Mouse (Mus musculus) E14TG2a.4 (cell line): Measurements from ENCODE around the gene Rnf4.

Experiments
- H3K27me3 ChIP-seq: 2 replicates; pipeline ENCODE4 v1.6.1; 2014; ENCODE audit warnings: low read length, control low read depth; ENCODE audit not compliant: insufficient read depth
- H3K36me3 ChIP-seq: 2 replicates; pipeline ENCODE4 v1.6.1; 2014; ENCODE audit warnings: low read length, control low read depth; ENCODE audit not compliant: insufficient read depth
- H3K4me1 ChIP-seq: replicated peaks from 2 replicates; pipeline ENCODE4 v1.6.1; 2014; ENCODE audit warnings: low read depth, low read length, control low read depth
- H3K4me3 ChIP-seq: replicated peaks from 2 replicates; pipeline ENCODE4 v1.5.1; 2014; ENCODE audit warnings: mild to moderate bottlenecking, low read length
- H3K9me3 ChIP-seq: 2 replicates; pipeline ENCODE4 v1.6.1; 2014; ENCODE audit warnings: low read length, control low read depth
- CTCF ChIP-seq: conservative IDR thresholded peaks from 2 replicates; pipeline ENCODE4 v1.5.1; 2014; ENCODE audit warnings: low read length
- NANOG ChIP-seq: IDR thresholded peaks from 2 replicates; pipeline ENCODE4 v1.6.1; 2014; ENCODE audit warnings: borderline replicate concordance, low read length, mixed read lengths
- POU5F1 ChIP-seq: IDR thresholded peaks from 2 replicates; pipeline ENCODE4 v1.6.1; 2014; ENCODE audit warnings: low read length, borderline replicate concordance

Gene Rnf4

DNA sequence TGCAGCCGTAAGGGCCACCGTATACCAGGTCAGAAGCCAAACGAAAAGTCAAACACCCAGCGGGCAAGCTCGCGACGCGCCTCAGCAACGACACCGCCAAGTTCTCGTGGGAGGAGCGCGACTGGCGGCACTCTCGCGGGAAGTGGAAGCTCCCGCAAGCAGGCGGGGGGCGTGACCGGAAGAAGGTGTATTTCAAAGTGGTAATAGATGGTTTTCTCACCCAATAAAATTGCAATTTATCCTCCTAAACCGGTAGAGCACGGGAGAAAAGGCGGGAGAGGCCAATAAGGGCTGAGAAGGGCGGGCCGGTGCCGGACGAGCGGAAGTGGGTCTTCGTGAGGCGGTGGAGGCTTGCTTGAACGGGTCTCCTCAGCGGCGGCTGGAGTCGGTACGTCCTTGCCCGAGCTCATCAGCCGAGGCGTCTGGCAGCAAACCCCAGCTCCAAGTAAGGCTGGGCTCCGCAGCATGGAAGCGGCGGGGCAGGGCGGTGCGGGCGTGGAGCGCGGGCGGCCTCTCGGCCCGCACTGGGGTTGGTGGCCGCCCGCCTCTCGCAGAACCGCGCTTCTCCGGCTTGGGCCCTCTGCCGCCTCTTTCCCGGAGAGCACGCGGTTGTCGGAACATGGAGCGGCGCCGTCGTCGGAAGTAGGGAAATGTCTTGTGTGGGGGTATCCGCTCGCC is at the start of gene Rnf4:
TSS of gene Rnf4 (plus strand) at position 193 of the 678 bp plus-strand sequence.
- Histone ChIP-seq H3K27me3 (no peaks in the 10 kb centered on the region), H3K36me3 (peaks cover 54% of the 10 kb centered on the region), H3K4me3 (peak within 1 kb of the TSS; percentile 96), H3K9me3 (no peaks in the 10 kb centered on the region), H3K4me1 (peaks cover 52% of the 10 kb centered on the region)
- no peak for TF ChIP-seq CTCF
- no peak for TF ChIP-seq POU5F1

DNA sequence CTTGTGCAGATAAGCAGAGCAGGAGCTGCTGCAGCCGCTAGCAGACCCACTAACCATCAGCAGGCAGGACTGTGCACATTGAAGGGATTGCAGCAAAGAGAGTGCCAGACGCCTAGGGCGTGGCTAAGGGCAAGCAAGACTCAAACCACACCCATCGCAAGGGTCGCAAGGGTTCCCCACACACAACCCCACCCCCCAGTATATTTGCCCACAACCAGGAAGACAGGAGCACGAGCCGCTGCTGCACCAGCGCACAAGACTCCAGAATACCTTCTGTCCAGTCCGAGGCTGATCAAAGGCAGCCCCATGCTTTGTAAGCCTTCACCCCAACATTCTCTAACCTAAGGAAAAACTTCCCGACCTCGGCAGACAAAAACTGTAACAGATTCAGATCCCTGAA is 49.6 kb upstream of the Rnf4 start:
- Histone ChIP-seq H3K4me3 (peak overlapping the region; percentile 85), H3K36me3 (no peaks in the 10 kb centered on the region), H3K9me3 (no peaks in the 10 kb centered on the region), H3K27me3 (peaks cover 36% of the 10 kb centered on the region), H3K4me1 (peaks cover 65% of the 10 kb centered on the region)
- TF ChIP-seq POU5F1 (no peak), NANOG (no peak), CTCF (no peak)

DNA sequence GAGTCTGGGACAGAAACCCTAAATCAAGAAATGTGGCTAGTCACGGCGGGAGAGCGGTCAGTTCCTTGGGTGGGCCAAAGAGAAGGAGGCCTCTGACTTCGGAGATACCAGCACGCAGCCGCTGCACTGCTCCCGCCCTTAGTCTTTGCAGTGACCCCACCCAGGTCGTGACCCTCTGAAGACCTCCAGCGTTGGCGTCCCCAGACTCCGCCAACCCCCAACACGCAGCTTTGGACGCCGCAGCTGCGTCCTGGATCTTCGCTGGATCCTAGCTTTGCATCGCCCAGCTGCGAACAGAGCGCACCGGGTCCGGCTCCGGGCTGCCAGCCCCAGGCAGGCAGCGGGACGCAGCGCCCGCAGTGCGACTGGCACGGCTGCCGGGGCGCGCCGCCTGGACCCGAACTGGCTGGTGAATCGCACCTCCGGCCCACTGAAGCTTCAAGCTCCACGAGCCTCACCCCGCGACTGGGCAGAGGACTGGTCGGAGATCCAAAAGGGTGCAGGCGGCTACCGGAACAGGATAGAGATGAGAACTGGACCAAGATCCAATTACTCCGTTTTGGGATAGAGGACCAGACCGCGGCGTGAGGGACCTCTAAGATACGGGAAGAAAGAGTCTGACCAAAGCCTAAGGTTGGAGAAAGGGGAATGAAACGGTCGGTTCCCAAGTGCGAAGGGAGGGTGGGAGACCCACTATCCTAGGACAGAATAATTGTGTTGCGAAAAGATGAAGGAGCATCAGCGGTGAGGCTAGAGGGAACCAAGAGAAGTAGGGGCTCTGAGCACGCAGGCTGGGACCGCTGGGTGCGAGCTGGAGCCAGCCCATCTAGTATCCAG is 48.9 kb upstream of the Rnf4 start:
- H3K4me3 ChIP-seq: peak overlapping the region; percentile 85
- no peak for TF ChIP-seq POU5F1
- TF ChIP-seq CTCF: no peak
- no peak for TF ChIP-seq NANOG
- H3K36me3 ChIP-seq: no peaks in the 10 kb centered on the region
- peaks cover 36% of the 10 kb centered on the region for H3K27me3 ChIP-seq
- peaks cover 61% of the 10 kb centered on the region for H3K4me1 ChIP-seq
- H3K9me3 ChIP-seq: no peaks in the 10 kb centered on the region

DNA sequence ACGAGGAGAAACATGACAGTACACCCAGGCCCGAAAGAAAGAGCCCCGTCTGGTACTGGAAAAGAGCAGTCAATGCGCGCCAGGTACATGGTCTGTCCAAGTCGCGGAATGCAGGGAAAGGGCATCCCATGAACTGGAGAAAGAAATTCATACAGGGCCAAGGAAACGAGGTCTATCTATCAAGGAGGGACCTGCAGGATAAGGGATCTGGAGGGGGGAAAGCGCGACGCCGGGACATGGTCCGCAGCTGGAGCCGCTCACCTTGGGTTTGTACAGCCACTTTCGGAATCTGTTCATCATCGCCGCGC is 48.3 kb upstream of the Rnf4 start:
- H3K36me3 ChIP-seq: no peaks in the 10 kb centered on the region
- H3K27me3 ChIP-seq: peaks cover 36% of the 10 kb centered on the region
- H3K4me3 ChIP-seq: peak overlapping the region; percentile 85
- H3K4me1 ChIP-seq: peaks cover 61% of the 10 kb centered on the region
- TF ChIP-seq CTCF (no peak), POU5F1 (no peak), NANOG (no peak)
- H3K9me3 ChIP-seq: no peaks in the 10 kb centered on the region

DNA sequence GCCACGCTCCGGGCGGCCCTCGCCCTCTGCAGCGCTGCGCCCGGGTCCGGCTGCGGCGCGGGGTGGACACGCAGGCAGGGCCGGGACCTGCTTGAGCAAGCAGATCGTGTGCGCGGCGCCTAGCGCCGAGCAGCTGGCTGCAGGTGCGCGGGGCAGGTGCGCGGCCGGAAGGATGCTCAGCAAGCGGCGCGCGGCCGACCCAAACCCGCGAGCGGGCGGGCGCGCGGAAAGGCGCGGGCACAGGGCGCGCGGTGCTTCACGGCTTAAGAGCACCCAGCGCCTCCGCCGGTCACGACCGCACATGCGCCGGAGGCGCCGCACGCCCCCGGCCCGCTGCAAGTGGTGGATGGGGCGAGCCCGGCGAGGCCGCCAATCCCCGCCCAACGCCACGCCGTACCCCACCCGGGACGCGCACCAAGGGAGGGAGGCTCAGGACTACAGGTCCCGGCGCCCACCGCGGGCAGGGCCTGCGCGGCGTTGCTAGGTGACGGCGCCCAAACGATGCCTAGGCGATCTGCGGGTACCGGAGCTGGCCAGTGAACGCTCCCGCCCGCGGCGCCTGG is 47.9 kb upstream of the Rnf4 start, which contains the start of the genes Zfyve28 and Cfap99:
TSS of gene Zfyve28 (minus strand) at position 296 of the 563 bp plus-strand sequence.
TSS of gene Cfap99 (plus strand) at position 447 of the 563 bp plus-strand sequence.
- TF ChIP-seq NANOG: no peak
- no peak for TF ChIP-seq POU5F1
- Histone ChIP-seq H3K9me3 (no peaks in the 10 kb centered on the region), H3K4me1 (peaks cover 56% of the 10 kb centered on the region), H3K36me3 (no peaks in the 10 kb centered on the region), H3K27me3 (peaks cover 36% of the 10 kb centered on the region), H3K4me3 (peak within 1 kb of the TSS; percentile 85)

DNA sequence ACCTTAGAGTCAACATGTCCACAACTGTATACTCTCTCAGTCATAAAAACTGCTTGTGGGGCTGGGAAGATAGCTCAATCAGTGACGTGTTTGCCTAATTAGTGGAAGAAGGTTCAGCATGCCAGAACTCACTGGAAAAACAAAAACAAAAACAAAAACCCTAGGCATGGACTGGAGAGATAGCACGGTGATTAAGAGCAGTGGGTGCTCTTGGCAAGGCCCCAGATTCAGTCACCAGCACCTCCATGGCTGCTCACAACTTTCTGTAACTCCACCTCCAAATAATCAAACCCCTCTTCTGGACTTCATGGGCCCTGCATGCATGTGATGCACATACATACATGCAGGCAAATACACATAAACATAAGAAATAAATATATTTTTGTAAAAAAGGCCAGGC is 46.8 kb upstream of the Rnf4 start:
- Histone ChIP-seq H3K9me3 (no peaks in the 10 kb centered on the region), H3K36me3 (no peaks in the 10 kb centered on the region), H3K27me3 (peaks cover 36% of the 10 kb centered on the region), H3K4me3 (no peak overlapping the region), H3K4me1 (peaks cover 53% of the 10 kb centered on the region)
- no peak for TF ChIP-seq NANOG
- TF ChIP-seq POU5F1: no peak
- no peak for TF ChIP-seq CTCF

DNA sequence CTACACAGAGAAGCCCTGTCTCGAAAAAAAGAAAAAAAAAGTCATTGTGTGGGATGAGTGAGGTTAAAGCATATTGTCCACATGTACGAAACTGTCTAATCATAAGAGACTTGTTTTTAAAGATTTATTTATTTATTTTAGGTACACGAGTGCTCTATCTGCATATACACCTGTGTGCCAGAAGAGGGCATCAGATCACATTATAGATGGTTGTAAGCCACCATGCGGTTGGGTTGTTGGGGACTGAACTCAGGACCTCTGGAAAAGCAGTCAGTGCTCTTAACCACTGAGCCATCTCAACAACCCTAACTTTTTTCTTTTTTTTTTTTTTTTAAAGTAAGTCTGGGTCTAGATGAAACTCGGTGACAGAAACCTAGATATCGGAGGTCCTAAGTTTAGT is 42.7 kb upstream of the Rnf4 start:
- Histone ChIP-seq H3K4me1 (peaks cover 26% of the 10 kb centered on the region), H3K9me3 (no peaks in the 10 kb centered on the region), H3K4me3 (no peak overlapping the region), H3K36me3 (no peaks in the 10 kb centered on the region), H3K27me3 (peaks cover 34% of the 10 kb centered on the region)
- TF ChIP-seq POU5F1: no peak
- peak; percentile 57 for TF ChIP-seq CTCF
- no peak for TF ChIP-seq NANOG

DNA sequence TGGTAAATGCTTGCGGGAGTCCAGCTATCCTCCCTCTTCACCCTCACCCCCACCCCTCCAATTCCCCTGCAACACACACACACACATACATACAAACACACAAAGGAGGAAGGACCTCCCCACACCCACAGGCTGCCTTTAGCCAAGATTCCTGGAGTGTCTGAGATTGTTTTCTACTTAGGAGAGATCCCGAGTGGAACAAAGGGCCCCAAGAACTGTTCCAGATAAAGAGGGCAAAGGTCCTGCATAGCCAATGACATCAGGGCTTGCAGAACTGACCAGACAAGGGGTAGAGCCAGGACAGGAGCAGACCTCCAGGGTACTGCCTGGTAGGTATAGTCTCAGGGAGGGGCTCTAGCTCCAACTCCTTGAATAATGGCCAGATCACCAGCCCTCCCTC is 41.4 kb upstream of the Rnf4 start:
- no peak for TF ChIP-seq CTCF
- no peak for TF ChIP-seq NANOG
- no peak for TF ChIP-seq POU5F1
- Histone ChIP-seq H3K36me3 (no peaks in the 10 kb centered on the region), H3K9me3 (no peaks in the 10 kb centered on the region), H3K27me3 (peaks cover 38% of the 10 kb centered on the region), H3K4me3 (no peak overlapping the region), H3K4me1 (peaks cover 22% of the 10 kb centered on the region)
